Mouse (Mus musculus): ENCODE measurements around the gene Gatad2b.
"Not testable (repeated sequence)": the region's sequence is repeated elsewhere in the genome, so short reads cannot be mapped to it uniquely, and the experiment has no call there.

The Gatad2b gene

DNA sequence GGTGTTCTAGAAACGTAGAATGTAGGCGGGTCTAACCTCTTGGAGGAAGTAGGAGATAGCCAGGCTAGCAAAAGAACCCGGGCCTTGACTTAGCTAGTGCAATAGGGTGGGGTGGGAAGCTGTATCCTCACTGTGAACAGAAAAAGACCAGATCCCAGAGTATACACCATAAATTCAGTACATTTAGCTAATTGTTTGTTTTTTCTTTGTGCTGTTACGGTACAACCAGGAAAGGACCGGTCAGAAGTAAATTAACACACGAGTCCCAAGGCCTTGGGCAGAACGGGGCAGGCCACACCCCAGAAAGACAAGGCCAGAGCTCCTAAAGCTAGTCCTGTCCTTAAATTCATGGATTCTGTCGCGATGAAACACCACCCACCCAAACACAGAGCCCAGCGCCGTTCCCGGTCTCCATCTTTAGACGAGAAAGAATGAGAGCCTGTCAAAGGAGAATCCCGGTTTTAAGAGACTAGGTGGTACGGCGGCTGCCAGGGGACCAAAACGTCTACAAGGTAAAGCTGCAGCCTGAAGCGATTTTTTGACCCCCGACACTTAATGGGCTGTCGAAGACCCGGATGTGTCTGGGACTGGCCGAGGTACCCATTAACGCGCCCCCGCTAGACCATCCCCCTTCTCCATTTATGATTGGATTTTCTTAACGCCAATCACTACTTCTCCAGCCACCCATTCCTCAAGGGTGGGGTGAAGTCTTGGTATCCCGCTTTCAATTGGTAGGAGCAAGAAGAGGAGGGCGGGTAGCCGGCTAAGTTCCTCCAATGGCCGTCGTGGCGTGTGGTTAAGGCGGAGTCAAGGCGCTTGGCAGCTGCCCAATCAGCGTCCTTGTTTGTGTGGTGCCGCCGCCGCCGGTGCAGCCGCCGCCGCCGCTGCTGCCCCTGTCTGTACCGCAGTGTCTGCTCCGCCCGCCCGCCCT, at the start of gene Gatad2b:
Gene Gatad2b (plus strand): TSS at position 834 of the 931 bp plus-strand sequence.
- peak; percentile 98 for DNase-seq (ENCODE audit: low spot score)

DNA sequence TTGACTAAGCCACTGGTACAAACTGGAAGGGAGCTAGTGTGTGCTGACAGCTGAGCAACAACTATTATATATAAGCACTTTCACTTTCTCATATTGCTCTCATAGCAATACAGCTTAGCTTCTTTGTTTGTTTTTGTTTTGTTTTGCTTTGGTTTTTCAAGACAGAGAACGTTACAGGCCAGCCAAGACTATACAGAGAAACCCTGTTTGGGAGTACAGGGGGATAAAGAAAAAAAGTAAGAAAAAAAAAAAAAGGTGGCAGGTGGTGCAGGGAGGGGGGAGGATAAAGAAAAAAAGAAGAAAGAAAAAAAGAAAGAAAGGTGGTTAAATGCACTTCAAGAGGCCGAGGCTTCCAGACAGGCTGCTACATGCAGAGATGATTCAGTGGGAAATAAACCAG, 47.6 kb upstream of the Gatad2b start:
- no peak for DNase-seq (ENCODE audit: low spot score)

DNA sequence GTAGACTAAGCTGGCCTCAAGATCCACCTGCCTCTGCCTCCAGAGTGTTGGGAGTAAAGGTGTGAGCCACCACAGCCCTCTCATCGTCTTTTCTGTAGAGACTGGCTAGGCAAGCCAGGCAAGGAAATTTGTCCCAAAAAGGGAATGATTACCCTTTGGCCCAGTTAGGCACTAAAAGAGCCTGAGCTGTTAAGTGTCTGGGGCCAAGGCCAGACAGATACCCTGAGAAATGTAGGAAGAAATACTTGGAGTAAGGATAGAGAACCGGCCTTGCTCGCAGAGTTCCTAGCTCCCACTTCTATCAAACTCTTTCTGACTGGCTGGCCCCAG, 45.4 kb upstream of the Gatad2b start:
- no peak for DNase-seq (ENCODE audit: low spot score)

DNA sequence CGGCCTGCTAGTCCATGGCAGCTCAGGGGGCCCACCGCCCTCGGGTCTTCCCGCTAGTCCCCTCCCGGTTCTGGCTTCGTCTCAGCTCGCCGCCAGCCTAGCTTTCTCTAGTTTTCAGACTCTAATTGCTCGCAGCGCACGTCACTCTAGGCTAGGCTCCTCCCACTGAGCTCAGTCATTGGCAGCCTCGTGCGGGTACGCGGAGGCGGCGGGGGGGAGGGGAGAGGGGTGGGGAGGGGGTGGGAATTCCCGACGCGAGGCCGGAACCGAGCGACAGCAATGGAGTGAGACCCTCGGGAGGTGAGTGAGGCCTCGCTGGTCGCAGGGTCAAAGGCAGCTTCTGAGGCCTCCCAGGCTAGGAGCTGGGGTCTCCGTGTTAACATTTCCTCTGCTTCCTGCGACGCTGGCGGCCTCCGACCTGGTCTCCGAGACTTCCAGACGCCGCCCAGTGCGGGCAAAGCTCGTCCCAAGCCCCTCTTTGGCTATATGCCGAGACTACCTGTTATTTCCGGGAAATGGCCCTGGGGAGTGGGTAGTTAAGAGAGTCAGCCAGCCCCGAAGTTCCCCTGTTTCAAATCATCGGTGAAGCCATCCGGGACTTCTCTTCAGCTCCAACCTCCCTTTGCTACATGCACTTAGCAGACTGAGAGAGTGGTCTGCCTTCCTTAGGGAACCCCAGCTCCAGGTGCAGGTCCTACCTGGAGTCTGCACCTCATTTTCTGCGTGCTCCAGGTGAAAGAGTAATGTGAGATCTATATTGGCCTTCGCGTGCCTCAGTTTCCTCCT, 44.8 kb upstream of the Gatad2b start, which contains the start of gene Slc39a1:
Gene Slc39a1 (plus strand): TSS at position 213 of the 786 bp plus-strand sequence.
- DNase-seq (ENCODE audit: low spot score), result peak; percentile 92

DNA sequence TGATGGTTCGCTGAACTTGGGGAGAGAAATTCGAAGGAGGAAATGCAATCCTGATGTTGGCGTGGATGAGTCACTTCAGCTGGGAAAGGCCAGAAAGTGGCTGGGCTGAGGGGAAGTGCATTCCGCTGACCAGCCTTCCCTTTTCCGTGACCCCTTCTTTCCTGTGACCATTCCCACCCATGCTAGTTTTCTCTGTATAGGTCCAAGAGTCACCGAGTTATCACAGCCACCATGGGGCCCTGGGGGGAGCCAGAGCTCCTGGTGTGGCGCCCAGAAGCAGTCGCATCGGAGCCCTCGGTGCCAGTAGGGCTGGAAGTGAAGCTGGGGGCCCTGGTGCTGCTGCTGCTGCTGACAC, 44.3 kb upstream of the Gatad2b start:
- no peak for DNase-seq (ENCODE audit: low spot score)

DNA sequence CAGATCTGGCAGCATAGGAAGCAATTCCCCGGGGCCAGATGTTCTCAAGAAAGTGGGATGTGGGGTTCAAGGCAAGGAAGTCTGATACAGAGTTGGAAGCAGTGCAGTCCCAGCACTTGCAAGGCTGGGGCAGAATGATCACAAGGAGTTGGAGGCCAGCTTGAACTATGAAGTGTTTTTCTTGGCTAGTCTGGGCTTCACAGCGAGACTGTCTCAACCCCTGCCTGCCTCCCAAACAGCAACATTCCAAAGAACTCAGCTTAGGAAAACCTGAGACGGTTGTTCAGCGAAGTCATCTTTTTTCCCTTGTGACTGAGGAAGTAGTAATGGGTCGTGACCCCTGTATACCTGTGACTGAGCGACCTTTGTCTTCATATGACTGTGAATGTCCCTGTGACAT, 42.2 kb upstream of the Gatad2b start:
- no peak for DNase-seq (ENCODE audit: low spot score)

DNA sequence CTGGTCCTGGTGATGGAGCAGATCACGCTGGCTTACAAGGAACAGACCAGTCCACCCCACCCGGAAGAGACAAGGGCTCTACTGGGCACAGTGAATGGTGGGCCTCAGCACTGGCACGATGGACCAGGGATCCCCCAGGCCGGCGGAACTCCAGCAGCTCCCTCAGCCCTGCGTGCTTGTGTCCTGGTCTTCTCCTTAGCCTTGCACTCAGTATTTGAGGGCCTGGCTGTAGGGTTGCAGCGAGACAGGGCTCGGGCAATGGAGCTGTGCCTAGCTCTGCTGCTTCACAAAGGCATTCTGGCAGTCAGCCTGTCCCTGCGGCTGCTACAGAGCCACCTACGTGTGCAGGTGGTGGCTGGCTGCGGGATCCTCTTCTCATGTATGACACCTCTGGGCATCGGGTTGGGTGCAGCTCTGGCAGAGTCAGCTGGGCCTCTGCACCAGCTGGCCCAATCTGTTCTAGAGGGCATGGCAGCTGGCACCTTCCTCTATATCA, 41.2 kb upstream of the Gatad2b start:
- DNase-seq (ENCODE audit: low spot score), result not testable (repeated sequence)

DNA sequence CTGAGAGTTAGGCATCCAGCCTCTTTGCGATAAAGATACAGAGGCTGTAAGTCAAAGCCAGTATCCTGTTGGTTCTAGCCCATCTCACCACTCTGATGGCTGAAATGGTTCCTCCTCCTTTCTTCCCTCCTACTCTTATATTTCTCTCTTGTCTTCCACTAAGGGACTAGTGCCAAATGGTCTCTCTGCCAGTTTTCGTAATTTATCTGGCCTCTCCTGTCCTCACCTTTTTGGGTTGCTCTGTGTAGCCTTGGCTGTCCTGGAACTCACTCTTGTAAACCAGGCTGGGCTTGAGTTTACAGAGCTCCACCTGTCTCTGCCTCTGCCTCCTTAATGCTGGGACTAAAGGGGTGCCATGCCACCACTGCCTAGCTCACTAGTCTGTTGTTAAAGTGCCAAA, 40.3 kb upstream of the Gatad2b start:
- DNase-seq (ENCODE audit: low spot score), result not testable (repeated sequence)

DNA sequence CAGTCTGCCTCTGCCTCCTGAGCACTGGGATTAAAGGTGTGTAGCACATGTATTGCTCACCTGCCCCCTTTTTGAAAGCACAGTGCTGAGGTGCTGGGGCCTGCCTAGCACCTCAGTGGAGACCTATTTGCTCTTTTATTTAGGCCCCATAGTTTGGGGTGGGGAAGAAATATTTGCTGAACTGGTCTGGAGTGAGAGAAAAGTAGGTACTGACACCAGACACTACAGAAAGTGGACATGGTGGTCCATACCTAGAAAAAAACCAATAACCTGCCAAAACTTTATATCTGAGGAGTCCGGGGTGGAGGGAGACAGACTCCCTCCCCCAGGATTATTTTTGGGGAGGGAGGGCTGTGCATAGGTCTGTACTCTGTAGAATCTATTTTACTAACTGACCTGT, 39.8 kb upstream of the Gatad2b start:
- not testable (repeated sequence) for DNase-seq (ENCODE audit: low spot score)

DNA sequence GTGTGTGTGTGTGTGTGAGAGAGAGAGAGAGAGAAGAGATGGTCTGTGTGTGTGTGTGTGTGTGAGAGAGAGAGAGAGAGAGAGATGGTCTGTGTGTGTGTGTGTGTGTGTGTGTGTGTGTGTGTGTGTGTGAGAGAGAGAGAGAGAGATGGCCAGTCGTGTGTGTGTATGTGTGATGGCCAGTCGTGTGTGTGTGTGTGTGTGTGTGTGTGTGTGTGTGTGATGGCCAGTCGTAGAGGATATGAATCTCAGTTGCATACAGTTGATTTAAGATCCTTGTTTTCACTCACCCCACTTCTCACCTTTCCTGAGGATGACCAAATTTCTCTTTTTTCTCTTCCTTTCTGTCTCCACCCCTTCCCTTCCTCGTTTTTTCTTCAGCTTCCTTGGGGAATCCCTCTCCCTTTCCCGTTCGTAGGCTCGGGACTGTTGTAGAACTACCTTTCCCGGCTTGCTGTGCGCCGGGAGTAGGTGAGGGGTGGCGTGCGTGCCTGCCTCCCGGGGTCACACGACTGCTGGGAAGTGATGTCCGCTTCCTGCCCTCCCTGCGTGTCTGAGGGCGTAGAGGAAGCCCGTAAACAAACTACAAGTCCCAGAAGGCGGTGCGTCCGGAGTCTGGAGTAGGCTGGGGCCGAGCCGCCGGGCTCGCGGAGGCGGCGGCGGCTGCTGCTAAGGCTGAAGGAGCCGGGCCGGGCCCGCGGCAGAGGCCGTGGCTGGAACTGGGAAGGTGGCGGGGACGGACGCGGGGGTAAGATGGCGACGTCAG, 39.1 kb upstream of the Gatad2b start, which contains the start of gene Crtc2:
Gene Crtc2 (plus strand): TSS at position 511 of the 766 bp plus-strand sequence.
- DNase-seq (ENCODE audit: low spot score), result peak; percentile 90

DNA sequence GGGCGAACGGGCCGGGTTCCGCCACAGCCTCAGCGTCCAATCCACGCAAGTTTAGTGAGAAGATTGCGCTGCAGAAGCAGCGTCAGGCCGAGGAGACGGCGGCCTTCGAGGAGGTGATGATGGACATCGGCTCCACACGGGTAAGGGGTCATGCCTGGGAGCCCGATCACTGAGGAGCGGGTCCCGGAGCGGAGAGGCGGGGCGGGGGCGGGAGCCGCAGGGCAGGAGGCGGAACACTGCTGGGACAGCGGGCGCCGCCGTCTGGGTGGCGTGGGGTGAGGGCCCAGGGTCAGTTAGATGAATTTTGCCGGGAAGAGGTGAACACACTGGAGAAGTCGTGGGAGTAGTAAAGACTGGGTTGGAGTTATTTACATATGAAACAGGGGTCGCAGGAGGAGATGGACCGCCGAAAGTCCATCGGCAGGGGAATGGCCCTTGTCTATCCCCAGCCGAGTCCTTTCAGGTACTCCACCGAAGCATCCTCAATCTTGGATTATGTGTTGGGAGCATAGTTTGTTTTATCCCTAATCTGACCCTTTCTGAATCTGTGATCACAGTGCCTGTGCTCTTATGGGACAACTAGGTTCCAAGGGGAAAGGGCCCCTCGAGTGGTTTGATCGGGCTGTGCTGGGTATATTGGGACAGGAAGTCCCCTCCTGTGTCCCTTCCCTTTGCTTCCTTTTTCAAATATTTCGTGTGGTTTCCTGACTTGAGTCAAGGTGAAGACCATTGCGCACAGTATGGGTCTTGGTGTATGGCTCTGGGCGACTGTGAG, 38.4 kb upstream of the Gatad2b start:
- DNase-seq (ENCODE audit: low spot score), result no peak

DNA sequence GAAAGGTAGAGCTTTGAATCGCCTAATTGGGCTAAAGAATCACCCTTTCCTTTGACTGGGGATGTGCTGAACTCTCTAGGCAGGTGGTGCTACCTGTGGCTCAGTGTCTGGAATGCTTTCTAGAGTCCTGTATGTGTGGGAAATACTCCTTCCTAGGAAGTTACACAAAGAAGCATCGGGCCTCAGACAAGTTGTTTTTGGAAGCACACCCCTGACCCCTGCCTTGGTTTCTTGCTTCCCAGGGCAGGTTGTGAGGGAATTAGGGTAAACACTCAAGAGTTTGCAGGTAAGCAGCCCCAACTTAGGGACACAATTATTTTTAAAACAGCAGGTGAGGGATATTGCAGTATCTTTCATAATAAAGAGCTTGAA, 37.8 kb upstream of the Gatad2b start:
- no peak for DNase-seq (ENCODE audit: low spot score)

DNA sequence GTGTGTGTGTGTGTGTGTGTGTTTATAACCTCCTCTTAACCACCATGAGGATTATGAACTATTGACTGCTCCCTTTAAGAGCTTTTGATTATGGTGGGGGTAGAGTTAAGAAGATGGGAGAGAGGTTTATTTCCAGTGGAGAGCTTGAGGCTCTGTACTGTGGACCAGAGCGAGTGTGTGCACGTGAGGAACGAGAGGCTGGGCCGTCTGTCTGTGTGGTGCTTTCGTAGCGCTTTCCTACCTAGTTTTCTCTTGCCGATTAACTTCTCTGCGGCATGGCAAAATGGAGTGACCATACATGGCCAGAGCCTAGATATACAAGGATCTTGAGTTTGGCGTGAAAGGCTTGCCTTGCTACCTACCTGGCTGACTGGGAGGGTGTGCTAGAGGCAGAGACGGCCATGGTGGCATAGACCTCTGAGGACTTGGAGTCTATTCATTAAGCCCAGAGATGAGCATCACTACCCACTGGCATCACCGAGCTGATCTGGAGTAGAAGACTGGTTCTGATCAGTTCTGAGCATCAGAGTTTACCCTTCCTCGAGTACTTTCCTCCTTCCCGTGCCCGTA, 37.1 kb upstream of the Gatad2b start:
- DNase-seq (ENCODE audit: low spot score), result no peak

DNA sequence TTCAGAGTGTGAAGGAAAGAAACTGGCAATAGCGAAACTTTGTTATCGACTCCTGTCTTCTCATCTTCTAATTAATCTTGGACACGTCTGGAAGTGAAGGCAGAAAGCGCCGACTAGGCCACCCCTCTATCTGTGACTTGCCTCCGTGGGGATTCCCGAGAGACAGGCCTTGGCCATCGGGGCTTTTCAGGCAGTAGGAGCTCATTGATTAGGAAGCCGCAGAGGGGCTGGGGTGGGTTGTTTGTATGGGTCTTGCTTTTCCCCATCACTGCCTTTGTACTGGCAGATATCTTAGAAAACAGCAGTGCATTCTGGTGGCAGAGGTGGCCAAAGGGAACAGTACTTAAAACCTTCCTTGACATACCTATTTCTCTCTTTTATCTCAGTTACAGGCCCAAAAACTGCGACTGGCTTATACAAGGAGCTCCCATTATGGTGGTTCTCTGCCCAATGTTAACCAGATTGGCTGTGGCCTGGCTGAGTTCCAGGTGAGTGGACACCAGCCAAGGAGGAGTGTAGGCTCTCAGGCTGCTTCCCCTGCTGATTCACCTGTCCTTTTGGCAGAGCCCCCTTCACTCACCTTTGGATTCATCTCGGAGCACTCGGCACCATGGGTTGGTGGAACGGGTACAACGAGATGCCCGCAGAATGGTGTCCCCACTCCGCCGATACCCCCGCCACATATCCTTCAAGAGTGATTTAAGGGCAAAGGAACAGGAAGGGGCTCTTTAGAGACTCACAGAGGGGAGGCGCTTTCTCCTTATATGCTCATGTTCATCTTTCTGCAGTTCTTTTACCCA, 36.0 kb upstream of the Gatad2b start:
- no peak for DNase-seq (ENCODE audit: low spot score)

DNA sequence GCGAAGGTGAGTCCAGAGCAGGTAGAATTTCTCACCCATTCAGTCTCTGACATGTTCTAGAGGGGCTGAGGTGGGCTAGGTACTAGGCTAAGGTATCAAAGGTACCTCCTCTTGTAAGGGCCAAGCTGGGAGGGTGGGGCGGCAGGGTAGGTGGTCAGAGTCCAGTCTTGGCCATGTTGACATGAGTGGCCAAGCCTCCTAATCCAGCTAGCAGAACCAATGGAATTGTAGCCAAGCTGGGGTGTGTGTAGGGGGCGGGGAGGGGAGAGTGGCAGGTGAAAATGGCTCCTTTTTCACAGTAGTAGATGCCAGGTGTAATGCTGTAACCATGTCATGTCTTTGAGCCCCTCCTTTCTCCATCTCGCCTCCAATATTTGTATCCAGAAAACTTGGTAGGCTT, 34.5 kb upstream of the Gatad2b start:
- DNase-seq (ENCODE audit: low spot score), result no peak

DNA sequence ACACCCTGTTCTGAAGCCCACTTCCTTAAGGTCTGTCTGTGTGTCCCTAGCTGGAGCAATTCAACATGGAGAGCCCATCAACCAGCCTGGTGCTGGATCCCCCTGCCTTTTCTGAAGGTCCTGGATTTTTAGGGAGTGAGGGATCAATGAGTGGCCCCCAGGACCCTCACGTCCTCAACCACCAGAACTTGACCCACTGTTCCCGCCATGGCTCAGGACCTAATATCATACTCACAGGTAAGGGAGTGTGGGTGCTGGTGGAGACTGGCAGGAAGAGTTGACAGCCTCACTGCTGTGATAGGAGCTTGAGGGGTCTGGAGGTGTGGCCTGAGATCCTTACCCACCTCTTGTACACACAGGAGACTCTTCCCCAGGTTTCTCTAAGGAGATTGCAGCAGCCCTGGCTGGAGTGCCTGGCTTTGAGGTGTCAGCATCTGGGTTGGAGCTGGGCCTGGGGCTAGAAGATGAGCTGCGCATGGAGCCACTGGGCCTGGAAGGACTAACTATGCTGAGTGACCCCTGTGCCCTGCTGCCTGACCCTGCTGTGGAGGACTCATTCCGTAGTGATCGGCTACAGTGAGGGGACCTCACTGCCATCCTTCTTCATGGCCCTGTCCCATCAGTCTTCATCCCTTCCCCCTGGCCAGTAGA, 29.7 kb upstream of the Gatad2b start:
- no peak for DNase-seq (ENCODE audit: low spot score)

DNA sequence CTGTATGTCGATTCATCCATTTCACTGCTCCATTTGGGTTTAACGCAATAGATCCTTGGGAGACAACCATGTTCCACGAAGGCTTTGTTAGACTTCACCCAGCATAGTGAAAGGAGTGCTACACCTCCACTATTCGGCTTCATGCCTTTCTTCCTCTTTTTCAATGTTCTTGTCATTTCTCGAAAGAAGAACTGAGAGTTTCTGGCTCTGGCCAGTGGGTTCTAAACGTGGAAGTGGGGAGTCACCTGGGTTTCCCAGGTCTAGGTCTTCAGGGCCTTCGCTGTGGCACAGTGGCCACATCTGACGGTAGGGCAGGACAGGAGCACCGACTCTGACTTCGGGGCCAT, 28.3 kb upstream of the Gatad2b start:
- DNase-seq (ENCODE audit: low spot score), result no peak

DNA sequence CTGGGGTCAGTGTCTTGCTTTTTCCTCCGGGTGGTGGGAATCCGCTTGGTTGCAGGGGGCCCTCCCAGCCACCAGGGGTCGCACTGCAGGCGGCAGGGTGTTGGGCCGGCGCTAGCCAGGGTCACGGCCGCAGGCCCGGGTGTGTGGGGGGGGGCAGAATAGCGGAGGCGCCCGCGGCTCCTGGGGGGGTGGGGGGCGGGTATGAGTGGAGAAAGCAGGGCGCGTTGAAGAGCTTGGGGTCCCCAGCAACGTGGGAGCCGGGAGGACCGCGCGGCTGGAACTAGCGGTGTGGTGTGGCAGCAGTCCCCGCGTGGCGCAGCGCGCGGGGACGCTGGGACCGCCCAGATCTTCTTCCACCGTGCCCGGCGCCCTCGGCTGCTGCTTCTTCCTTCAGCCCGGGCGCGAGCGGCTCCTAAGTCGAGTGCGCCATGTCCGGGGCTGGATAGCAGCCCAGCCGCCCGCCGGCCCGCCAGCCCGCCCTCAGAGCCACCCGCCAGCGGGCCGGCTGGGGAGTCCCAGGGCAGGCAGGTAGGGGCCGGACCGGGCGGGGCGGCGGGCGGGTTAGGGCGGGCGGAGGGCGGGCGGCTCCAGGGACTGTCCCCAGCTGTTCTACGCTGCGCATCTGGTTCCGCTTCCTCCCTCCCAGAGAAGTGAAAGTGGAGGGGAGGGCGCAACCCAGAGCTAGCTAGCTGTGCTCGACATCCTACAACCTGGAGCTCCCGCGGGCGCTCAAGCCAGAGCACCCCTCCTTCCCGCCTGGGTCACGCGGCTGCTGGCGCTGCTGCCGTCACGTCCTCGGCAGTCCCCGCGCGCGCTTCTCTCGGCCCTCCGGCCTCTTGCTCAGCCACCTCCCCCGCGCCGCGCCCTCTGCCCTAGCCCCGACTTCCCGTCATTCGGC, 27.7 kb upstream of the Gatad2b start, which contains the start of gene Dennd4b:
Gene Dennd4b (plus strand): TSS at position 152 of the 898 bp plus-strand sequence.
- DNase-seq (ENCODE audit: low spot score), result peak; percentile 97

Data from testis, postnatal 10 days (tissue).